Mouse (Mus musculus): ENCODE data around the gene Eqtn.
A peak's percentile ranks its signal among the peaks of the same experiment; 100 is the strongest.

Gene Eqtn

DNA sequence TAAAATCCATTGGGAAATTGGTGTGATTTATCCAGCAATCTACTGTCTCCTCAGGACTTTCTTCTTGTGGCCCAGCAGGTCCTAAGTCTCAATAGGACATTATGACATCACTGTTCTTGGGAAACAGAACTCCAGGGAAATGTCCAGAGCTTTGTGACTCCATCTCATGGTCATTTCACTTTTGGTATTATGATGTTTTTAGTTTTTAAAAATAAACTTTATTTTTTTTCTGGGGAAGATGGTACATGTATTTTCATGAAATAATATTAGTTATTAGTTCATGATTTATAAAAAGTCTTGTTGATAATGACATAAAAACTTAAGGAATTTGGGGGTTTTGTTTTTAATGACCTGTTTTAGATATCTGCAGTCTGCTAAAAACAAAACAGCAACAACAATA is at the start of gene Eqtn:
TSS of gene Eqtn (minus strand) at position 101 of the 400 bp plus-strand sequence.
- no peak for DNase-seq (ENCODE audit: low read depth, low spot score)

DNA sequence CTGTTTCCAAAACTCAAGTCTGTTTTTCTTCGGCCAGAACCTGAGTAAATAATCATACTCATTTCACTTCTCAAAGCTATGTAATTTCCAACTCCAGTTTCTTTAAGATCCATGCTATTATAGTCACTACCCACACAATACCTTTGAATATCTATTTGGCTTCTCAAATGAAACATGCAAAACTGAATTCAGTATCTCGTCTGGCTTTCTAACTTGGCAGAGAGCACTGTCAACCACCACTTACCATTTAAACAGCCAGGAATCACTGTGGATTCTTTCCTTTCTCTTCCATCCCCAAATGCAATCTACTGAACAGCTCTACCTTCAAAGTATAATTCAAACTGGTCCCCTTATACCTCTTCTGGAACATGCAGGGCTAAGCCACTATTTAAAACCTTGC is 44.7 kb upstream of the Eqtn start:
- DNase-seq (ENCODE audit: low read depth, low spot score) = no peak

DNA sequence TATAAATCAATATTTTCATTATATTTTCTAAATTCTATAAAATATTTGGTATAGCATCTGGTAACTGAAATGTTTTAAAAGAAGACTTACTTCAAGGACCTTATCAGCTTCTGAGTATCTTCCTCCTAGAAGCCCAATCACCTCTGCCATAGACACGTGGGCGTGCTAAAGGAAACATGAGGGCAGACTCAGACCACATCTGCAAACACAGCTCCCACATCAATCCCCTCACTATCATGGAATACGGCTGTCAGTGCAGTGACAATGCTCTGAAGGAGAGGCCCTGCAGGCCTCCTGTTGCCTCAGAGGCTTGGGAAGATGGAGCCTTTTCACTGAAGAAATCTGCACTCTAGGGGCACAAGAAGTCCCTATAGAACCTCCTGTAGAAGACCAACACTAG is 24.1 kb upstream of the Eqtn start:
- no peak for DNase-seq (ENCODE audit: low read depth, low spot score)

DNA sequence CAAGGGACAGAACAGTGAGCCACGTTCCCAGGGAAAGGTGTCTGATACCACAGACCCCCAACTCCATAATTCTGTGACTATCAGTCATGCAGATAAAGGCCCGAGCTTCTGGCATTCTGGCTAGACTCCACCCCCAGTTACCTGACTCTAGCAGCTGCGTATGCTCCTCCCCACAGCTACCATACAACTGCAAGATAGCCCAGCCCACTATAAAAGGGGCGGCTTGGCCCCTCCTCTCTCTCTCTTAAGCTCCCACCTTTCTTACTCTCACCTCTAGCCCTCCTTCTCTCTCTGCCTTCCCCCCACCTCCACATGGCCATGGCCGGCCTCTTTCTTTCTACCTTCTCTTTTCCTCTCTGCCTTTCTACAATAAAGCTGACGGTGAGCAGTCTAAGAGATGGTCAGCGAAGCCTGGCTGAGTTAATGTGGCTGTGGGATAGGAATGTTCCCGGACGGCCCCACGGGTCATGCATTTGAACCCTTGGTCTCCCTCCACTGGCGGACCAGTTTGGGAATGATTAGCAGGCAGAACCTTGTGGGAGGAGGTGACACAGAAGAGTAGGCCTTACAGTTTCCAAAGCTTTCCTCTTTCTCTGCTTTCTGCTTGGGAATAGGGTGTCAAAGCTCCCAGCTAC is 12.7 kb upstream of the Eqtn start:
- no peak for DNase-seq (ENCODE audit: low read depth, low spot score)

DNA sequence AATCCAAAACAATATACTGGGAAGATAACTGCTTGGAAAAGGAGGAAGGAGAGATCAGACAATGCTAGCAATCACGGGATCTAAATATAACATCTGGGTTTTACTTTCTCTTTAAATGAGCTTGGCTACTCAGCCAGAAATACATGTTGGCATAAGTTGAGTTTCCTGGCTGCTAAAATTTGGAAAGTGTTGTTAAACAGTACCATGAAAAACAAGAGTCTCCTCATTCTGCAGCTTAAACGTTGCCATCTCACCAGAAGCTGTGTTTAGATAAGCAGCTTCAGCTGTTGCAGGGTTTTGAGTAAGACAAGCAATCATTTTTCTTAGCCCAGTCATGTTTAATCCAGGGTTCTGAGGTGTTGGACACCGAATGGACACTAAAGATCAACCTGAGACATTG is 26.9 kb downstream of the Eqtn start:
- no peak for DNase-seq (ENCODE audit: low read depth, low spot score)

DNA sequence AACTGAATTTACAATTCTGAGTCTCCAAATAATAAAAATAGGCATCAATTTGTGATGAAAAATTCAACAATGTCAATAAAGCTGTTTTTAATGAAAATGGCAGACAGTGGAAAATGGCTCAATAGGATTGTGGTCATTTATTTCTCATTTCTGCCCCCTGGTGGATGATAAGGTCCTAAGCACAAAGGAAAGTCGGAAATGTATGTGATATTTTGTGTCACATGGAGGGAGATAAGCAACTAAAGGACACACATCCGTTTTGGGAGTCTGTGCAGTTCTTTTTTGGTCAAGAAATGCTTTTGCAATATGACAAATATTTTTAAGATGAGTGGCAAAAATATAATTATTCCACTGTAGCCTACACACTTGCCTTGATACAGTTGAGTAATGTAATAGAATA is 27.9 kb downstream of the Eqtn start:
- peak; percentile 50 for DNase-seq (ENCODE audit: low read depth, low spot score)
